Mouse (Mus musculus): ENCODE measurements around the gene Rbm39. TPM values are rescaled to one million over a fixed set of nuclear protein-coding genes. Genes with fewer than 3 reads are reported as not detected.
"Not testable (repeated sequence)": the region's sequence is repeated elsewhere in the genome, so short reads cannot be mapped to it uniquely, and the experiment has no call there.

The Rbm39 gene
- polyA plus RNA-seq, 1 experiment from 2014 or later = 723 TPM

DNA sequence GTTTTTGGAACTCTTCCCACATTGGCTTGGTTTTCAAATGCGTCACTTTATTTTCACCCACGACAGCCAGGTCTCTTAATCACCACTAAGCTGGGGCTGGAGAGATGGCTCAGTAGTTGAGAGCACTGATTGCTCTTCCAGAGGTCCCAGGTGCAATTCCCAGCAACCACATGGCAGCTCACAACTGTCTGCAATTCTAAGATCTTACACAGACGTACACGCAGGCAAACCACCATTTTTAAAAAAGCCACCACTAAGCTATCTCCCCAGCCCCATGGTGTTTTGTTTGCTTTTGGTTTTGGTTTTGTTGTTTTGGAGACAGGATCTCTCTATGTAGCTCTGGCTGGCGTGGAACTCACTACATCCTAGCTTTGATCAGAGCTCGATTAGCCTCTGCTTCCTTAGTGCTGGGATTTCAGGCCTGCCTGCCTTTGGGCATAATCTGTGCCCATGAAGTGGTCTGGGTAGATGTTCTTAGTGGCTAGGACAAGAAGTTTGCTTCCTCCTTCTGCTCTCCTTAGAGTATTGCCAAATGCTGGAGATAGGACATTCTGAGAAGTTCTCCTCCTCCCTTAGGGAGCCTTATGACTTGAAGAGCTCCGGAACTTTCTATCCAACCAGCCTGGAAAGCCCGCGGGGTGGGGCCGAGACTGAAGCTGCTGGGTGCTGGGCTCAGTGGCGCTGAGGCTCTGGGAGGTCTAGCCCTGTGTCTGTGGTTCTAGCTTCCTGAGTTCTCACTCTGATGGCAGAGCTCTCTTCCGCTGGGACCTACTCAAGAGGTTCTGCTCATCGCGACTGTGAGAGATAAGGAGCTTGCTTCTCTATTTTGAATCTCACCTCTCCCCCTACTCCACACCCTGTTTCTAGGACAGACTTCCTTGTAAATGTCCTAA is 10.2 kb upstream of the Rbm39 start:
- Histone ChIP-seq H3K36me3 (ENCODE audit: control insufficient read depth, insufficient read depth, low read length) (no peaks in the 10 kb centered on the region), H3K4me2 (ENCODE audit: low read depth, severe bottlenecking) (no peak overlapping the region), H3K4me3 (ENCODE audit: low read depth, low read length) (no peak overlapping the region), H3K27me3 (ENCODE audit: control insufficient read depth, insufficient read depth, low read length) (no peaks in the 10 kb centered on the region), H3K4me1 (ENCODE audit: control insufficient read depth, insufficient read depth, low read length) (no peaks in the 10 kb centered on the region), H3K27ac (replicated peaks; ENCODE audit: low read depth, low read length) (no peak overlapping the region), H3K9ac (ENCODE audit: low read length) (no peak overlapping the region), H3K9me3 (ENCODE audit: control insufficient read depth, low read length) (no peaks in the 10 kb centered on the region)
- ATAC-seq (ENCODE audit: insufficient number of reproducible peaks, low FRiP score, low TSS enrichment, low read depth) (no peak), DNase-seq (ENCODE audit: low spot score) (no peak)
- 82% methylated on average over 14 of the region's 14 CpGs for WGBS

DNA sequence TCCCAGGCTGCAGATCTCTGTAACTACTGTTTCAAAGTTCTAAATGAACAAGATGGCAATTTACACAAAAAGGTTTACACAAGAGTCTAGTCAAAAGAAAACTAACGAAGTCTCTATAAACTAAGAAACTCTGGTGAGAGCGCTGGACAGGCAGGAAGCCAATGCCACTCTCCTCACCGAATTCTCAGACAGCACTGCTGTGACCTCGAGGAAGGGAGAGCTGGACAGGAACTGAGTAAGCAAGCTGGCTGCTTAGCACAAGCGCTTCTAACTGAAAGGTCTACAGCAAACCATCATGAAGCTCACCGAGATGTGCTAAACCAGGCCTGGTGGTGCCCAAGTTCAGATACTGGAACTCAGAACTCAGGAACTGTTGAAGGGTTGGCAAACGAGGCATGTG is 9.2 kb upstream of the Rbm39 start:
- not testable (repeated sequence) for H3K4me3 ChIP-seq (ENCODE audit: low read depth, low read length); H3K9ac ChIP-seq (ENCODE audit: low read length); H3K36me3 ChIP-seq (ENCODE audit: control insufficient read depth, insufficient read depth, low read length); DNase-seq (ENCODE audit: low spot score); H3K27ac ChIP-seq (replicated peaks; ENCODE audit: low read depth, low read length); ATAC-seq (ENCODE audit: insufficient number of reproducible peaks, low FRiP score, low TSS enrichment, low read depth); H3K4me2 ChIP-seq (ENCODE audit: low read depth, severe bottlenecking); H3K9me3 ChIP-seq (ENCODE audit: control insufficient read depth, low read length); H3K4me1 ChIP-seq (ENCODE audit: control insufficient read depth, insufficient read depth, low read length); H3K27me3 ChIP-seq (ENCODE audit: control insufficient read depth, insufficient read depth, low read length)
- WGBS = 87% methylated on average over 7 of the region's 7 CpGs

DNA sequence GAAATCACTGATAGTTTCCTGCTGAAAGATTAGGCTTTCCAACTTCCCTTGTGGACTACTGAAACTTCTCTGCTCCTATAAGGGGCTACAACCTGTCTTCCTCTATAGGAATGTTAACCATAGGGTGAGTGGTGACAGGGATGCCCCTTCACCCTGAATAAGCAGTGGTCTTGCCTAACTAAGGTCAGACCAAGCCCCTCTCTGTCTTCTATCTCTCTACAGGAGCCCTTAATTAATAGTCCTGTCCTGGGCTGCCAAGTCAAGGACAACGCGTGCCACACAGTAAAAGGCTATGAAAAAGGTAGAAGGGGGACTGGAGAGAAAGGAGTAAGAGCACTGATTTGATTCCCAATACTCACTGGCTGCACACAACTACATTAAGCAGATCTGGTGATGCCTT is 1.6 kb upstream of the Rbm39 start:
- 78% methylated on average over 2 of the region's 2 CpGs for WGBS
- H3K9ac ChIP-seq (ENCODE audit: low read length) = no peak overlapping the region

DNA sequence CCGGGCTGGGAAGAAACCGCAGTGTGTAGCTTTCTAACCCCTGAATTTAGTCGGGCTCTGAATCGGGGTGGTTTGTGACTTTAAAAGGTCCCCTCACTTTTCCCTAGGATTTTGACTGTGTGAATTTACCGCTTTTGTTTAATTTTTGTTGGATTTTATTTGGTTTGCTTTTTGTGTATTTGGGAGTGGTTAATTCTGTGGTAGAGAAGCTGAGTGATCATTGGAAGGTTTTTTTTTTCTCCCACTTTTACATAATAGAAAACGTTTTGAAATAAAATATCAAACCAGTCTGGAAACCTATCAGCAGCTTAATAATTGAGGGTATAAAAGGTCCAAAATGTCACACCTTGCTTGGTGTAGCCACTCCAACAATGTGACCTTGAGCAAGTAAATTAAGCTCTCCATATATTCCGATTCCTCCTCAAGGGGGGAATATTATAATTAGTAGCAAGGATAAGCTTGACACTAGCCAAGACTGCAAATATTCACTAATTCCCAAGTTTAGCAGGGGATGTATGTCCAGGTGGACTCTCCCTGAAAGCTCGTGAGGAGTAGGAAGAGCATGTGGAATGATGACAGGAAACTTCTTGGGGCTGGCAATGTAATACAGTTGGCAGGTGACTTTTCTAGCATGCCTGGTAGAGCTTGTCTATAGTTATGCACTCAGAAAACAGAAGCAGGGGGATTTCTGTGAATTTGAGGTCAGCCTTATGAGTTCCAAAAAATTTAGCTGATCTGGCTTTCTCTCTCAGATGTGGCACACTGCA is 969 bp upstream of the Rbm39 start:
- ATAC-seq (ENCODE audit: insufficient number of reproducible peaks, low FRiP score, low TSS enrichment, low read depth) (no peak), DNase-seq (ENCODE audit: low spot score) (no peak)
- H3K36me3 ChIP-seq (ENCODE audit: control insufficient read depth, insufficient read depth, low read length) = peaks cover 9% of the 10 kb centered on the region
- H3K27me3 ChIP-seq (ENCODE audit: control insufficient read depth, insufficient read depth, low read length) = no peaks in the 10 kb centered on the region
- 23% methylated on average over 8 of the region's 8 CpGs for WGBS
- H3K9me3 ChIP-seq (ENCODE audit: control insufficient read depth, low read length) = no peaks in the 10 kb centered on the region
- peak overlapping the region; percentile 99 for H3K4me3 ChIP-seq (ENCODE audit: low read depth, low read length)
- H3K4me2 ChIP-seq (ENCODE audit: low read depth, severe bottlenecking) = peak overlapping the region; percentile 51
- peak overlapping the region; percentile 59 for H3K9ac ChIP-seq (ENCODE audit: low read length)
- H3K27ac ChIP-seq (replicated peaks; ENCODE audit: low read depth, low read length) = no peak overlapping the region
- peaks cover 4% of the 10 kb centered on the region; the same call in 1 of the 2 replicates for H3K4me1 ChIP-seq (ENCODE audit: control insufficient read depth, insufficient read depth, low read length)

More for the DNA sequence above, 1.6 kb upstream of the Rbm39 start:
- DNase-seq (ENCODE audit: low spot score) (no peak), ATAC-seq (ENCODE audit: insufficient number of reproducible peaks, low FRiP score, low TSS enrichment, low read depth) (no peak)
- no peak overlapping the region for H3K27ac ChIP-seq (replicated peaks; ENCODE audit: low read depth, low read length)
- H3K4me1 ChIP-seq (ENCODE audit: control insufficient read depth, insufficient read depth, low read length) = peaks cover 4% of the 10 kb centered on the region; the same call in 1 of the 2 replicates
- H3K27me3 ChIP-seq (ENCODE audit: control insufficient read depth, insufficient read depth, low read length) = no peaks in the 10 kb centered on the region
- no peaks in the 10 kb centered on the region for H3K9me3 ChIP-seq (ENCODE audit: control insufficient read depth, low read length)
- H3K36me3 ChIP-seq (ENCODE audit: control insufficient read depth, insufficient read depth, low read length) = peaks cover 9% of the 10 kb centered on the region
- no peak overlapping the region for H3K4me2 ChIP-seq (ENCODE audit: low read depth, severe bottlenecking)
- no peak overlapping the region for H3K4me3 ChIP-seq (ENCODE audit: low read depth, low read length)

DNA sequence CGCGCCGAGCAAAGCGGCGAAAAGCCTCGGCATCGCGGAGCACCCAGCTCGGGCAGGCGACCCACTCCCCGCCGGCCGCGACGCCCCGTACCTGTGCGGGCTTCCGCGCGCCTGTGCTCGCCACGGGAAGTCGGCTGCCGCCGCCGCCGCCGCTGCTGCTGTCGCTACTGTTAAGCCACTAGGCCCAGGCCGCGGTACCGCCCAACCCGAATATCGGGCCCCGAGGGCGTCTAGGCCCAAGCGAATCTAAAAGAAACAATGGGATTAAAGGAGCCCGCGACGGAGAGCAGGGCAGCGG is 293 bp downstream of the Rbm39 start:
- H3K4me2 ChIP-seq (ENCODE audit: low read depth, severe bottlenecking) = no peak overlapping the region
- peak; percentile 19 for ATAC-seq (ENCODE audit: insufficient number of reproducible peaks, low FRiP score, low TSS enrichment, low read depth)
- H3K9ac ChIP-seq (ENCODE audit: low read length) = peak overlapping the region; percentile 100
- peaks cover 13% of the 10 kb centered on the region for H3K36me3 ChIP-seq (ENCODE audit: control insufficient read depth, insufficient read depth, low read length)
- H3K4me3 ChIP-seq (ENCODE audit: low read depth, low read length) = peak overlapping the region; percentile 99
- H3K27ac ChIP-seq (replicated peaks; ENCODE audit: low read depth, low read length) = peak overlapping the region; percentile 93
- WGBS = under 1% methylated on average over 31 of the region's 41 CpGs
- peaks cover 4% of the 10 kb centered on the region; the same call in 1 of the 2 replicates for H3K4me1 ChIP-seq (ENCODE audit: control insufficient read depth, insufficient read depth, low read length)
- no peaks in the 10 kb centered on the region for H3K9me3 ChIP-seq (ENCODE audit: control insufficient read depth, low read length)
- no peaks in the 10 kb centered on the region for H3K27me3 ChIP-seq (ENCODE audit: control insufficient read depth, insufficient read depth, low read length)
- DNase-seq (ENCODE audit: low spot score) = no peak

DNA sequence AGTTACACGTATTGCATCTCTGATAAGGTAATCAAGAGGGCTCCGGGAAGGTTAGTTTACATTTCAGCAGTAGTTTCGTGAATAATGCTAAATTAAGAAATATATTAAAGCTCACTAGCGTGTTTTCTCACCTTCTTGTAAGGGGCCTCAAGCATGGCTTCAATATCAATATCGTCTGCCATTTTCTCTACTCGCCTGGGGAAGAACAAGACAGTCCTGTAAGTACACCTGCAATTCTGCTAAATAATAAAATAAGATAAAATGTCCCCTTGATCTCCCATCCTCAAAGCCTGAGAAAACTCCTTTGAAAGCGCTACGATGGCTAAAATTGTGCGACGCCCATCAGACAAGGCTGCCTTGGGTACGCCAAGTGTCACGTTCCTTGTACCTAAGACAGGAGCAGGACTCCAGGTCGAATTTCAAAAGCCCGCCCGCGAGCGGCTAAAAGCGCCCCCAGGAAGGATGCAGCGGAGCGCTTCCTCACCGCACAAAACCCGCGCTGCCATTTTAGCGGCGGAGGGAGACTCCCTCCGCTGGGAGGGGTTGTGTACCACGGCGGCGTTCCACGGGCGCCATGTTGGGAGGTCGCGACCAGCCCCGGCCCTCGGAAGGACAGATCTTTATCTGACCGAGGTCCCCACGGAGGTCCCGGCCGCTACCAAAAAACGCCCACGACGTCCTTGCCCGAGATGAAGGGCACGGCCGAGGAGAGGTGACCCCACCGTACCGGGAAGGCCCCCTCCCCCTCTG is 817 bp downstream of the Rbm39 start:
- peak overlapping the region; percentile 100 for H3K9ac ChIP-seq (ENCODE audit: low read length)
- no peaks in the 10 kb centered on the region for H3K9me3 ChIP-seq (ENCODE audit: control insufficient read depth, low read length)
- peak overlapping the region; percentile 99 for H3K4me3 ChIP-seq (ENCODE audit: low read depth, low read length)
- peaks cover 13% of the 10 kb centered on the region for H3K36me3 ChIP-seq (ENCODE audit: control insufficient read depth, insufficient read depth, low read length)
- peak overlapping the region; percentile 78 for H3K4me2 ChIP-seq (ENCODE audit: low read depth, severe bottlenecking)
- no peaks in the 10 kb centered on the region for H3K27me3 ChIP-seq (ENCODE audit: control insufficient read depth, insufficient read depth, low read length)
- H3K4me1 ChIP-seq (ENCODE audit: control insufficient read depth, insufficient read depth, low read length) = peaks cover 4% of the 10 kb centered on the region; the same call in 1 of the 2 replicates
- DNase-seq (ENCODE audit: low spot score) = peak; percentile 89
- WGBS = 1% methylated on average over 47 of the region's 47 CpGs
- peak; percentile 48 for ATAC-seq (ENCODE audit: insufficient number of reproducible peaks, low FRiP score, low TSS enrichment, low read depth)
- peak overlapping the region; percentile 93 for H3K27ac ChIP-seq (replicated peaks; ENCODE audit: low read depth, low read length)

DNA sequence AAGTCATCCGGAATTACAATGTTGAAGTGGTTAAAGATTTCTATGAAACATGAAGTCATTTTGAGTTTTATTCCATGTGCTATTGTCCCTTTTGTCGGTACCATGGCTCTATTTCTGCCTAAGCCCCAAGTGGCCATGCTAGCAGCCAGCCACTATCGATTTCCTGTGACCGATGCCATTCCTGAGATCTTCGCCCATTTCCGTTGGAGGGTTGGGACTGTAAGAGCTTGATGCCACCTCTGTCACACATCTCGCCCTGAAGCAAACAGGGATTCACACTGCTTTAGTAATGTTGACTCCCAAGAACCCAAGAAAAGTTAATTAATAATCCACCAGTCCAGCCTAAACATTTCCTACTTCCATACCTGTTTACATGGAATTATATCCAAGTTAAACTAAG is 2.4 kb downstream of the Rbm39 start:
- Histone ChIP-seq H3K36me3 (ENCODE audit: control insufficient read depth, insufficient read depth, low read length) (peaks cover 17% of the 10 kb centered on the region), H3K4me3 (ENCODE audit: low read depth, low read length) (peak overlapping the region; percentile 20; the same call in 1 of the 2 replicates), H3K9me3 (ENCODE audit: control insufficient read depth, low read length) (no peaks in the 10 kb centered on the region), H3K27ac (replicated peaks; ENCODE audit: low read depth, low read length) (no peak overlapping the region), H3K4me2 (ENCODE audit: low read depth, severe bottlenecking) (peak overlapping the region; percentile 17; the same call in 1 of the 2 replicates), H3K4me1 (ENCODE audit: control insufficient read depth, insufficient read depth, low read length) (peaks cover 4% of the 10 kb centered on the region; the same call in 1 of the 2 replicates), H3K27me3 (ENCODE audit: control insufficient read depth, insufficient read depth, low read length) (no peaks in the 10 kb centered on the region), H3K9ac (ENCODE audit: low read length) (no peak overlapping the region)
- DNase-seq (ENCODE audit: low spot score) (no peak), ATAC-seq (ENCODE audit: insufficient number of reproducible peaks, low FRiP score, low TSS enrichment, low read depth) (no peak)
- 93% methylated on average over 7 of the region's 7 CpGs for WGBS

DNA sequence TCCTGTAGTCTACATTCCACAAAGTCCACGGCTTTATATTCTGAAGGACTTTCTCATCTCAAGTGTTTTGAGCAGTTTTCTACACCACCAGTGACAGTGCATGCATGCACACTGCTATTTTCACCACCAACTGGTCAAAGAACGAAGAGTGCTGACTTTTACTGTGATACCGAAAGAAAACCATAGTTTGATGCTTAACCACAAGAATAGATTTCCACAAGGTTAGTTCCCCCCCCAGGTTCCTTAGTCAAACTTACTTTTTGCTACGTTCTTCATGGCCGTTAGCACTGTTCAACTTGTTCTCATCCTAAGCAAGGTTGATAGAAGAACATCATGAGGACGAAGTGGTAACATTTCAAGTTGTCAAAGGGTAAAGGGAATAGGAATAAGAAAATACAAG is 3.0 kb downstream of the Rbm39 start:
- Histone ChIP-seq H3K4me1 (ENCODE audit: control insufficient read depth, insufficient read depth, low read length) (peaks cover 4% of the 10 kb centered on the region; the same call in 1 of the 2 replicates), H3K4me2 (ENCODE audit: low read depth, severe bottlenecking) (no peak overlapping the region), H3K36me3 (ENCODE audit: control insufficient read depth, insufficient read depth, low read length) (peaks cover 20% of the 10 kb centered on the region), H3K9me3 (ENCODE audit: control insufficient read depth, low read length) (no peaks in the 10 kb centered on the region), H3K27me3 (ENCODE audit: control insufficient read depth, insufficient read depth, low read length) (no peaks in the 10 kb centered on the region), H3K4me3 (ENCODE audit: low read depth, low read length) (no peak overlapping the region), H3K9ac (ENCODE audit: low read length) (no peak overlapping the region), H3K27ac (replicated peaks; ENCODE audit: low read depth, low read length) (no peak overlapping the region)
- DNase-seq (ENCODE audit: low spot score) = peak; percentile 11
- 91% methylated on average over 6 of the region's 6 CpGs for WGBS
- no peak for ATAC-seq (ENCODE audit: insufficient number of reproducible peaks, low FRiP score, low TSS enrichment, low read depth)

Data from limb, embryonic 11.5 days (tissue).